Mouse (Mus musculus) lung, embryonic 14.5 days (tissue): ENCODE measurements around the gene Tnks2. TPM values are rescaled to one million over a fixed set of nuclear protein-coding genes. Genes with fewer than 3 reads are reported as not detected.

Experiments
- ATAC-seq: fragments of 200-750 bp; cut with Nextera tagmentation; 2 replicates; pipeline ENCODE4 v1.8.0; 2017; ENCODE audit warnings: mild to moderate bottlenecking, moderate TSS enrichment, moderate library complexity; ENCODE audit not compliant: insufficient read depth
- DNase-seq: peaks from one replicate; pipeline ENCODE4 v3.0.0-alpha.2; 2015
- H3K27ac ChIP-seq: fragments of 300-500 bp; sonication (generic); 2 replicates; pipeline ENCODE4 v1.5.1; 2014; ENCODE audit warnings: low read depth, mild to moderate bottlenecking, moderate library complexity
- H3K27me3 ChIP-seq: fragments of 300-500 bp; sonication (generic); 2 replicates; pipeline ENCODE4 v1.6.1; 2014; ENCODE audit warnings: low read length, control low read depth; ENCODE audit not compliant: insufficient read depth
- H3K36me3 ChIP-seq: fragments of 300-500 bp; sonication (generic); 2 replicates; pipeline ENCODE4 v1.6.1; 2014; ENCODE audit warnings: control low read depth; ENCODE audit not compliant: insufficient read depth
- H3K4me1 ChIP-seq: fragments of 300-500 bp; sonication (generic); 2 replicates; pipeline ENCODE4 v1.6.1; 2014; ENCODE audit warnings: antibody characterized with exemption, control low read depth; ENCODE audit not compliant: insufficient read depth
- H3K4me2 ChIP-seq: fragments of 300-500 bp; sonication (generic); 2 replicates; pipeline ENCODE4 v1.6.1; 2014; ENCODE audit warnings: mild to moderate bottlenecking
- H3K4me3 ChIP-seq: fragments of 300-500 bp; sonication (generic); 2 replicates; pipeline ENCODE4 v1.5.1; 2014; ENCODE audit warnings: low read depth, low read length
- H3K9ac ChIP-seq: fragments of 300-500 bp; sonication (generic); 2 replicates; pipeline ENCODE4 v1.6.1; 2014
- H3K9me3 ChIP-seq: fragments of 300-500 bp; sonication (generic); 2 replicates; pipeline ENCODE4 v1.6.1; 2016; ENCODE audit warnings: low read depth, low read length, control low read depth
- CTCF ChIP-seq: IDR thresholded peaks from 2 replicates; pipeline ENCODE4 v1.5.1; 2016; ENCODE audit warnings: antibody characterized with exemption, low read depth
- WGBS: fragments of 180-500 bp; shearing (Covaris S2); extraction: QIAGEN DNeasy Blood & Tissue Kit; methylation state at CpG from one replicate; pipeline ENCODE4 v1.1.7; 2014; 5-methylcytosine and 5-hydroxymethylcytosine counted together
- polyA plus RNA-seq: library from polyadenylated mRNA; unstranded; fragments of >200 nt; fragmentation: Nextera tagmentation; extraction: Ambion mirVana; gene quantifications from 2 replicates; pipeline ENCODE4 v1.2.1, GENCODE M21; 2014

The Tnks2 gene
- polyA plus RNA-seq, 1 experiment from 2014 or later: 87.2 TPM

DNA sequence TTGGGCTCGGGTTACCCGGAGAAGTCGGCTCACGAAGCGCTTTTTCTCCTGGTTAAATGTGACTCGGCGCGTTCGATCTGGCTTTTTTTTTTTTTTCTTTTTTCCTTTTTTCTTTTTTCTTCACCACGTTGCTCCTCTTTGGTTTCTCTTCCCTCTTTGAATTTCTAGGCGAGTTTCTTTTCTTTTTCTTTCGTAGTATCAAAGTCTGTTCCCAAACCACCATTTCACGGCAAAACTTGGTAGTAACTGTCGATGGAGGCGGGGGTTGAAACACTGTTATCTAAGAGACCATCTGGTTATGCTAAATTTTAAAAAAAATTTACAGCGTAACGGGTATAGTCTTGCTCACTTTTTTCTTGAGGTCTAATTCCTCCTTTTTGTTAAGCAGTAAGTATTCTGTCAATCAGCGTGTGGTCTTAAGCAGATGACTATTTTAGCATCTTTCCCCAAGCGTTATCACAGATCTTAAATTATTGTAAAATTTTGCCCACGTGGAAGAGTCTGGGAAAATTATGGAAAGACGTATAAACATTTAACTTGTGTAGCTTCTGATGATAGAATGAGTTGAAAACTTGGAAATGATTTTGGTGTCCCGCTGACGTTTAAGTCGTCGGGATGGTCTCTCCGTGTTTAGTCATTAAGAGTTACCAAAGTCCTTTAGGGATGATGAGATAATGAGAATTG lies 92.7 kb downstream of the Tnks2 start:
- TF ChIP-seq CTCF: no peak
- Histone ChIP-seq H3K4me2 (peak overlapping the region; percentile 88), H3K9ac (peak overlapping the region; percentile 92), H3K4me1 (no peaks in the 10 kb centered on the region; the same call in 1 of the 2 replicates), H3K27me3 (no peaks in the 10 kb centered on the region), H3K4me3 (peak overlapping the region; percentile 90), H3K27ac (peak overlapping the region; percentile 94), H3K9me3 (no peaks in the 10 kb centered on the region), H3K36me3 (no peaks in the 10 kb centered on the region)
- ATAC-seq: no peak
- no peak for DNase-seq
- WGBS: under 1% methylated on average over 26 of the region's 26 CpGs

DNA sequence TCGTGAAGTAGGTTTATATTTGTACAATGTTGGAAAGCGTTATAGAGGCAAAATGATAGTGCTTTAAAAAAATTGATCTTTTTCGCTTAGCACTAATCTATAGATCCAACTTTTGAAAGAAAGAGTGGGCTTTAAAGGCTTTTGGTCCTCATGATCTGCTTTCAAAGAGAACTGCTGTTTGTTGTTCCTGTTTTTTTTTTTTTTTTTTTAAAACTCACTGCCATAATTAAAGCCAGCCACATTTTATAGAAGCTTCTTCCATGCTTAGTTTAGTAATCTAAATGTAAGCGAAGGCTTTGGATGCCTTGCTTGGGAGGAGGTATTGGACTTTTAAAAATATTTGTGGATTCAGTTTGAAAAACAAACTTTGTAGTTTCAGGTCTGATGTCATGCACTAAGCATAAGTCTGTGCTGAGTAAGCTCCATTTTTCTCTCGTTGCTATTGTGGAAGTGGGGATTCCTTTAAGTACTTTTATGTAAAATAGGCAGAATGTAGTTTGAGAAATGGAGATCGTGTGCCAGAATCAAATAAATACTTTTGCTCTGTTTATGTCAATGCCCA lies 93.8 kb downstream of the Tnks2 start:
- 74% methylated on average over 6 of the region's 6 CpGs for WGBS
- Histone ChIP-seq H3K4me1 (no peaks in the 10 kb centered on the region; the same call in 1 of the 2 replicates), H3K4me2 (peak overlapping the region; percentile 88), H3K36me3 (no peaks in the 10 kb centered on the region), H3K9me3 (no peaks in the 10 kb centered on the region), H3K27me3 (no peaks in the 10 kb centered on the region), H3K4me3 (peak overlapping the region; percentile 90; the same call in 1 of the 2 replicates), H3K27ac (no peak overlapping the region), H3K9ac (no peak overlapping the region; the same call in 1 of the 2 replicates)
- ATAC-seq: no peak
- DNase-seq: no peak
- TF ChIP-seq CTCF: no peak

DNA sequence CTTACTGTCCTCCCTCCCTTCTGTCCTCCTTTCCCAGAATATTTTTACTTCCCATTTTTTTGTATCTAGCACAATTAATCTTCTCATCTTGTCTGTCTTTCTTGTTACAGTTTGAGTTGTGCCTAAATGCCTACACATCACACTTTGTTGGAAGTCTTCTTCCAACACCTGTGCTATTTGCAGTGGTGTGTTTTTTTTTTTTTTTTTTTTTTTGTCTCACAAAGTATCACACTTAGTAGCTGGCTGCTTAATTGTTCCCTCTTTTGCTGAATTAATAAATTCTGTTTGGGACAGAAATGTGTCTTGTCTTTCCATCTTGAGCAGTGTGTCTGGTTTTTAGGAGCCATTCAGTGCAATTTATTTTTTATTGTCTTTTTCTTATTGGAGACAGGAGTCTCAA lies 95.8 kb downstream of the Tnks2 start:
- no peak overlapping the region for H3K9ac ChIP-seq
- no peaks in the 10 kb centered on the region for H3K27me3 ChIP-seq
- H3K27ac ChIP-seq: no peak overlapping the region
- TF ChIP-seq CTCF: no peak
- H3K9me3 ChIP-seq: no peaks in the 10 kb centered on the region
- no peak overlapping the region for H3K4me3 ChIP-seq
- ATAC-seq (no peak), DNase-seq (no peak)
- no peaks in the 10 kb centered on the region; the same call in 1 of the 2 replicates for H3K4me1 ChIP-seq
- no peaks in the 10 kb centered on the region for H3K36me3 ChIP-seq
- no peak overlapping the region for H3K4me2 ChIP-seq

DNA sequence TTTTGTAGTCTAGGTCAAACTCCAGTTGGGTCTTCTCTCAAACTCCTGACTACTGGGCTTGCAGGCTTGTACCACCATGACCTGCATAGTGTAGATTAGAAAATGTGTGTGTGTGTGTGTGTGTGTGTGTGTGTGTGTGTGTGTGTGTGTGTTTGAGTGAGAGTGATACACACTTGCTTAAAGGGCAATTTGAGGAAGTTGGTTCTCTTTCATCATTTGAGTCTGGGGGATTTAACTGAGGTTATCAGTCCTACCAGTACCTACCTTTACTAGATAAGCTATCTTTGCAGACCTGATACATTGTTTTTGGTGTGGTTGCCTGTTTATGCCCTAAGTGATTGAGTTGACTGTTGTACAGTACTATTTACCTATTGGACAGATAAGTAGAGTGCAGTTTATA lies 98.1 kb downstream of the Tnks2 start:
- Histone ChIP-seq H3K9ac (no peak overlapping the region), H3K27me3 (no peaks in the 10 kb centered on the region), H3K9me3 (no peaks in the 10 kb centered on the region), H3K27ac (no peak overlapping the region), H3K4me1 (no peaks in the 10 kb centered on the region; the same call in 1 of the 2 replicates), H3K4me3 (no peak overlapping the region), H3K36me3 (no peaks in the 10 kb centered on the region), H3K4me2 (no peak overlapping the region)
- ATAC-seq (no peak), DNase-seq (no peak)
- no peak for TF ChIP-seq CTCF

DNA sequence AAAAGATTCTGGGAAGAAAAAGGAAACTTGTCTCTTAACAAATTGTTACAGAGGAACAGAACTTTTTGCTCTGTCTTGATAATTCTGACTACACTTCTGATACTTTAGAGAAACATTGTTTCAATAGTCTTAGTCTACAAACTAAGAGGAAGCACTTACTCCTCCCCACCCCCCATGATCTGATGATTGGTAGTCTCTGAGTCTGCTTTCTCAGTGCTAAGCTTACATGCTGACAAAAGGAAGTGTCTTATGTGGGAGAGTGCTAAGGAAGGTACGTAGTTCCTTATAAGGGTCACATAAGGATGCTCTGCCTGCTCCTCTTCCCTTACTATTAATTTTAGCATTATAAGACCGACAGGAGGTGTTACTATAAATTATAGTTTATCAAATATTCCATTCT lies 98.6 kb downstream of the Tnks2 start:
- no peak for TF ChIP-seq CTCF
- WGBS: 89% methylated on average over 2 of the region's 2 CpGs
- Histone ChIP-seq H3K36me3 (no peaks in the 10 kb centered on the region), H3K9me3 (no peaks in the 10 kb centered on the region), H3K4me3 (no peak overlapping the region), H3K9ac (no peak overlapping the region), H3K4me1 (no peaks in the 10 kb centered on the region; the same call in 1 of the 2 replicates), H3K27me3 (no peaks in the 10 kb centered on the region), H3K27ac (no peak overlapping the region), H3K4me2 (no peak overlapping the region)
- DNase-seq (no peak), ATAC-seq (no peak)

DNA sequence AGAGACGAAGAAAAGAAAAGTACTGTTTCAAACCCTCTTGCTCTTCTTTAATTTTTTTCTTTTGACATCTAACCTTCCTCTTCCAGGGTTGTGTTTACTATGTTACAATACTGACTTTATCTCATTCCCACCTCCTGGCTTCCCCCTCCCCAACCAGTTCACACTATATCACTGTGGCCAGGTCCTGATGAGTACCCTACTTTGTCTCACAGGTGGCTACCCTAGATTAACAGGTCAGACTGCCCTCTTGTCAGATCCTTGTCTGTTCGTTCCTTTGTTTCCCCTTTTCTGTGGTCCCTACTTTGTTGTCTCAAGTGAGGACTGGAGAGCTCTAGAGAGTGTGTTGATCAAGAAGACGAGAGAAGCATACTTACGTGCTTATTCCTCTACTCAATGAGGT lies 102.3 kb downstream of the Tnks2 start:
- DNase-seq (no peak), ATAC-seq (no peak)
- WGBS: 78% methylated on average over 4 of the region's 4 CpGs
- Histone ChIP-seq H3K4me2 (no peak overlapping the region), H3K4me1 (no peaks in the 10 kb centered on the region), H3K27ac (no peak overlapping the region), H3K36me3 (no peaks in the 10 kb centered on the region), H3K9ac (no peak overlapping the region), H3K4me3 (no peak overlapping the region), H3K27me3 (no peaks in the 10 kb centered on the region), H3K9me3 (no peaks in the 10 kb centered on the region)
- no peak for TF ChIP-seq CTCF

DNA sequence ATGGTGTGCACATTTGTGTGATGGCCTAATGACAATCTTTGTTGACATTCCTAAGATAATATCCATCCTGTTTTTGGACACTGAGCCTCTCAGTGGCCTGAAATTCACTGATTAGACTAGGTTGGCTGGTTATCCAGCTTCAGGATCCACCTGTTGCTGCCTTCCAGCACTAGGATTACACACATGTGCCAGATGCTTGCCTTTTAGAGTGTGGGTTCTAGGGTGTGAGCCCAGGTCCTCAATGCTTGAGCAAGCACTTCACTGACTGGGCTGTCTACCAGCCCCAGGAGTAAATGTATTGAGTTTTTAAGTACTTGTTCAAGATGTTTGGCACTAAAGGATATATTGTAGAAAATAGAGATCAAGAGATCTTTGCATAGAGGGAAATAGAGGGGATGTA lies 104.0 kb downstream of the Tnks2 start:
- Histone ChIP-seq H3K36me3 (no peaks in the 10 kb centered on the region), H3K27me3 (no peaks in the 10 kb centered on the region), H3K27ac (no peak overlapping the region), H3K4me3 (no peak overlapping the region), H3K9ac (no peak overlapping the region), H3K9me3 (no peaks in the 10 kb centered on the region), H3K4me2 (no peak overlapping the region), H3K4me1 (no peaks in the 10 kb centered on the region)
- ATAC-seq (no peak), DNase-seq (no peak)
- TF ChIP-seq CTCF: no peak
